Mouse (Mus musculus) retina, embryonic 14.5 days (tissue): Measurements from ENCODE around the gene Trhr2.

Source experiments
- DNase-seq: peaks from one replicate; pipeline ENCODE4 v3.0.0-alpha.2; 2015; ENCODE audit warnings: low spot score

Trhr2 gene

DNA sequence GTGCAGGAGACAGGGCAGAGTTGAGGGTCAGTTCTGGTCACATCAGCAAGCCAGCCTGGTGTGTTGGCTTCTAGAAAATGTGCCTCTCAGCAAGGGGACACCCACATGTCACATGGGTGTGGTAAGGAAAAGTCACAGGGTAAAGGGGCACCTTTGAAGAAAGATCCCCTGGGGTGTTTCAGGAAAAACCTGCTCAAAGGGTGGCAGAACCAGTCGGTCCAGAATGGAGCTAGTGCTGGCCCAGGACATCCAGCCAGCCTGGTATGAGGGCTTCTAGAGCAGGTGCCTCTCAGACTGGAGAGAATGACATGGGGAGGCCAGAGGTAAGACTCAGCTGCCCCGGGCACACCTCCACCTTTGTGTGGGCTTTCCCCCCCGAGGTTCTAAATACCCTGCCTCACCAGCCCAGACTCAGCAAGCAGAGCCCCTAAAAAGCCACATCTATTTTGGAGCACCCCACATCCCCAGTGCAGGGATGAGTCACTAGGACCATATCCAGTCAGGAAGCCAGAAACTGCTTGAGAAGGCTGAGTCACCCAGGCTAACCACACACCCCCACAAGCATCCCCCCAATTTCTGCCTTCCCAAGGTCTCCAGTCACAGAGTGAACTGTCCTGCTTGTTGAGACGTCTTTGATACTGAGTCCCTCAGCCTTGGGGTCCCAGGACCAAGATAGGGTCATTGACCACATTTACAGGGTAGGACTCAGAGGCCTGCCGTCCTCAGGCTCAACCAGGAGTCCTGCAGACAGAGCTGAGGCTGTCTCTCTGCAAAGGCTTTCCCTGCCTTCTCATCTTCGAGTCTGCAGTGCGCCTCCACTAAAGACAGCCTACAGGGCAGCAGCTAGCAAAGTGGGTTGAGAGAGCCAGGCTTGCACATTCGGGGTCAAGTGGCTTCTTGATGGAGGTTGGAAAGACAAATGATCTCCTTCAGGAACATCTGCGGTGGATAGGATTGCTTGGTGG, 4.6 kb downstream of the Trhr2 start:
- no peak for DNase-seq

DNA sequence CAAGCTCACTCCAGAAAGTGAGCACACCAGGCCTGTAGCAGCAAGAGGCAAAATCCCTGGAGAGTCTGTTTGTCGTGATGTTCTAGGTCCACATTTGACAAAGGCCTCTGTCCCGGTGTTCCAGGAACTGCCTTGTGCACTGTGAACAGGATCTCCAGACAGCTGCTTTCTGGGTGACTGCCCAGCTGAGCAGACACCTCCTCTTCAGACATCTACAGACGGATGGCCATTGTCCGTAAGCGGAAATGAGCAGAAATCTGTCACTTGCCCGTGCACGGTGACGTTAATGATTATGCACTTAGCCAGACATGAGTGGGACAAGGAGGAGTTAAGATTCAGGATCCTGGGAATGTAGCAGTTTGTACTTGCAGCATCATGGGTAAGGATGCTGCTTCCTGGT, 6.4 kb downstream of the Trhr2 start:
- DNase-seq = no peak

DNA sequence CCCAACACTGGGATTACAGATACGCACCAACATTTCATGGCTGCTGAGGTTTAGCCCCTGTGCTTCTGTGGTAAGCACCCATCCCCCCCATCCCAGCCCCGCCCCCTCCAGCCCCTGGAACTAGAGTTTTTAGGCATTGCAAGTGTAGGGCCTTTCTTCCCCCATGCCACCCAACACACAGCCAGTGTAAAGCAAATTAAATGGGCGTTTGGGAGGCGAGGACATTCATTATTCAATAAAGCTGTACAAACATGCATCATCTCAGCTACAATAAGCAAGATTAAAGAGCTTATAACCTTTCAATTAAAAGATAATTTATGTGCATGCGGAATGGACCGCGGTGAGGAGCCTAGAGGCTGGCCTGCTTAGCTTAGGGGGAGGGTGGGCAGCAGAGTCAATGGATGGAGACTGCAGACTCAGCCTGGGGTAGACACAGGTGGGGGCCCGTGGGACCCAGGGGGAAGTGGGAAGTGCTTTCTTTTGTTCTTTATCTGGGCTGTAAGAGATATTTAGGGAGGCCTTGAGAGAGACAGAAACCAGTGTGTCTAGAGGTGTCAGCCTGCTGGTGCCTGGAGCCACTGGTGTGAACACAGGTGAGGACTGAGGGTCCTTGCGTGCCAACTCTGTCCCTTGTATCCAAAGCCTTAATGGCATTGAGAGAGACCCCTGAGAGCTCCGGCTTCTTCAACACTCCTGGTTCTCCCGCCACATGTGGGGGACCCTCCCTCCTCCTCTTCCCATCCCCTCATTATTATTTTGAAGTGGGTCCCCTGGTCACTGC, 10.0 kb downstream of the Trhr2 start:
- no peak for DNase-seq

DNA sequence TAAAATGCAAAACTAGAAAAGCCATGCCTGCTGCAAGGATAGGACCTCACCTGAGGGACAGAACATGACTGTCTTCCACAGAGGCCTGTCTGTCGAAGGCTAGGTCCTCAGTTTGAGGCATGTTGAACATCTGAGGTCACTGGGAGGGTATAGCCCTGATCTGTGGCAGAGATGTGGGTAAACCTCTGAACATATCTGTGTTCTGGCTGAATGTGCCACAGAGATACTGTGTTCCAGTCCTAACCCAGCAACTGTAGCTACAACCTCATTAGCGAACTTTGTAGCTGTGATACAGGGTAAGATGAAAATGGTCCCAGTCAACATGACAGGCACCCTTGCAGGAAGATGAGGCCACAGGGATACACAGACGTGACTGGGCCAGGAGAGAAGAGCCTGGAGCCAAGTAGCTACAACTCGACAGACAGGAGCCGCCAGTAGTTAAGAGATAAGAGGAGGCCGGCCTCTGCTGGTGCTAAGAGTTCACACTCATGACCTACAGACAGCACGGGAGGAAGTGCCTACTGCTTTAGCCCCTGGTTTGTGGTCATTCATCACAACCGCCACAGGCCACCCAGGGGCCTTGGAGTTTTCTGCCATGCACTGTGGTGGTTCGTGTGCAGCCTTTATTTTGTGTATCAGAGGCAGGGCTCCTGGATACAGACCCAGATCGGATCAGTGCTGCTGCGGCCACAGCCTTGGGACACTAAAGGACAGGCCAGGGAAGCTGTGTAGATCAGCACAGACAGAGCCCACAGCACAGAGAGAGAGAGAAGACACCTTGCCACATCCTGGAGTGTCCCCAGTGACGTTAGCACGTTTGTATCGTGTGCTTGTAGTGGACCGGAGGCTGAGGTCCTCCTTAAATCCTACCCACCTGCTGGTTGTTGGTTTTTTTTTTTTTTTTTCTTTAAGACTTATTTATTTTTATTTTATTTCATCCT, 10.9 kb downstream of the Trhr2 start:
- no peak for DNase-seq

DNA sequence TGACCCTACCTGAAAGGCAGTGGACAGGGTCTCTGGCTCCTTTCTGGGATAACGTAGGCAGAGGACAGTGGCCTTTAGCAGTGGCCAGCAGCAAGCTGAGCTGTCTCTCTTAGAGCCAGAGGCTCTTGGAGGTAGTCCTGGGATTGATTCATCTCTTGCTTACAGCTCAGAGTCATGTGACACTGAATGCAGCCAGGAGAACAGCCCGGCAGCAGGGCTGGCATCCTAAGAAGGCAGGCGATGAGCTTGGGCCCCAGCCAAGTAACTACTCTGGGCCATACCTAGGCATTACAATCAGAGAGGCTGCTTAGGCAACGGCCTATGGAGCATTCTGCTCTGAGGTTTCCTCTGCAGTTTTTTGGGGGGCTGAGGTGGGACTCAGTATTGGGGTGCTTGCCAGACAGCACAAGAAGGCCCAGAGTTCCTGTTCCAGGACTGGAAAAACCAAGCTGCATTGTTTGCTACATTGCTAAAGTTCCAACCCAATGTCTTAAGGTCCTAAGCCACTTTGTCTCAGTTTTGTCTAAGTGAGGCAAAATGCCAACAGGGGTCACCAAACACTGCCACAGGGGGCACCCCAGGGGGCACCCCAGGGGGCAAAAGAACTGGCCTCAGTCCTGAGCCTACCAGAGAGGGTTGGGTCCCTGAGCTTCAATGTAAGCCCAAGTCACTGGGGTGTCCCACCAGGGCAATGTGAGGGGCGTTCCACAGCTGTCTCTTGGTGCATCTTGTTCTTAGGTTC, 12.6 kb downstream of the Trhr2 start:
- DNase-seq = no peak

DNA sequence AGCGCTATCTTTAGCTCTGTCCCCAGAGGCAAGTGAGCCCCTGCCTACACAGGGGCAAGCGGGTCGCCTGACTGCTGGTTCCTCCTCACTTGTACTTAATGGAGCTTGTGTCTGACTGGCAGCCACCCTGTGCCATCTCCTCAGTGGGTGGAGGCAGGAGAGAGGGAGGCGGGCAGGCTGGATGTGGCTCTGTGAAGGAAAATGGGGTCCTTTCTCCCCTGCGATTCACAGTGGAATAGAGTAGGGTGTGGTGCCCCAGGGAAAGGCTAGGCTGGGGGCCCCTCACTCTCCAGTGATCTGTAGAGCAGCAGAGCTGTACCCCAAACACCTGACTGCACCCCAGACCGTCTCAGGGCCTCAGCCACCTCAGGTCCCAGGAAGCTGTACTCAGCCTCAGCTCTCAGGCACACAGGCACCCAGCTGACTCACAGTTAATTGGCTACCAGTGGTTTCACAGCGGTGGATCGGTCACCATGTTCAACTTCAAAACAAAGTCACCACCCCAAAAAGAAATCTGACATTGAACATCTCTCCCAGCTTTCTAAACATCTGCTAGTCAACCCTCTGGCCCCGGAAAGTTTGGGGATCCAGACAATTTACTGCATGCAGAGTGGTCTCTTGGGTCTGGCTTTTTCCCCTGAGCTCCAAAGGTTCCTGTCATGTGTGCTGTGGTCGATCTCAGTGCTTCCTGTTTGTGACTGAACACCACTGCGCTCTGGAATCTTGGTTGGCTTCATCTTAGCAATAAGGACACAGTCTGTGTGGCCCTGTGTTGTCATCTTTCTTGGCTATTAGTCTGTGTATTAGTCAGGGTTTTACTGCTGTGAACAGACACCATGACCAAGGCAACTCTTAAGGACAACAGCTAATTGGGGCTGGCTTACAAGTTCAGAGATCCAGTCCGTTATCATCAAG, 15.1 kb downstream of the Trhr2 start:
- no peak for DNase-seq

DNA sequence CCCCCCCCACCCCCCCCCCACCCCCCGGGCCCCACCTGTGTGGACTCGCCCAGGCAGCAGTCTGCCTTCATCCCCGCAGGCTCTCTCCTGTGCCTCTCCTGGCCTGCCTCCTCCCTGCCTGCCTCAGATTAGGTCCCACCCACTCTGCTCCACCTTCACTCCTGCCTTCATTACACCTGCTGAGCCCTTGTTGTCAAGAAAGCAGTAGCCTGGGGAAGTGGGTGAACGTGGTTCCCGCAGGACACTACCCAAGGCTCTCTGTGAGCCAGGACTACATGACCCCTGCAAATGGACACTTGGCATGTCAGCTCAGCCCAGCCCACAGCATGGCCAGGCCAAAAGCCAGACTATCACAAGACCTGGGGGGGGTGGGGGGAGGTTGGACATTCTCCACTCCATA, 16.3 kb downstream of the Trhr2 start:
- DNase-seq = no peak

DNA sequence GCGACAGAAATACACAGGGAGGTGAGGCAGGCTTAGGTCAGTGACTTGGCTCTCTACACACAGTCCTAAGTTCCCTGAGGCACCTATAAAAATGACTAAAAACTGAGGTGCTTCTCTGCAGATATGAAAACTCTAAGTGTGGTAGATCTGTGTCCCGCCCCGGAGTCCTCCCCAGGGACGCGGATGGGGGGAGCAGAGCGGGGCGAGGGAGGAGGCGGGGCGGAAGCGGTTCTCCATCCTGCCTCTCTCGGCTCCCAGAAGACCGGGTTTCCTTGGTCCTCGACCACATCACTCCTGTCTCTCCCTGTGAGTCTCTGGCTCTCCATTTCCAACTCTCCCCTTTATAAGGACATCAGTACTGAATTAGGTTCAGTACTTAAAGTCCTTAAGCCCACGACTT, 16.8 kb downstream of the Trhr2 start:
- peak; percentile 42 for DNase-seq

DNA sequence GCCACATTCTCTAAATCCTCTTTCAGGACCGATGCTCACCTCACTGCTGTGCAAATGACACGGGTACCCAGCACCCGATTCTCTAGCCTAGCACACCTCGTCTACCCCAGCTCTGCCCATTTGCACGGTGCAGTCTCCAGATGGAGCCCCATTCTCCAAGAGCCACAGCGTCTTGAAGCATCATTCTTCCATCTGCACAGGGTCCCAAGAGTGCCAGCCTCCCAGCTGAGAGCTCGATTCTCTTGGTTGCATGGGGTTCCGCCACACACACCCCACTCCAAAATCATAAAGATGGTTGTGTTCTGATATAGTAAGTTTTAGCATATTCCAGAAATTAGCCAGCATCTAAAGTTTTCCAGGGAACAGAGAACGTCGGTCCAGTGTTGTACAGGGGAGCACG, 17.2 kb downstream of the Trhr2 start:
- DNase-seq = no peak

DNA sequence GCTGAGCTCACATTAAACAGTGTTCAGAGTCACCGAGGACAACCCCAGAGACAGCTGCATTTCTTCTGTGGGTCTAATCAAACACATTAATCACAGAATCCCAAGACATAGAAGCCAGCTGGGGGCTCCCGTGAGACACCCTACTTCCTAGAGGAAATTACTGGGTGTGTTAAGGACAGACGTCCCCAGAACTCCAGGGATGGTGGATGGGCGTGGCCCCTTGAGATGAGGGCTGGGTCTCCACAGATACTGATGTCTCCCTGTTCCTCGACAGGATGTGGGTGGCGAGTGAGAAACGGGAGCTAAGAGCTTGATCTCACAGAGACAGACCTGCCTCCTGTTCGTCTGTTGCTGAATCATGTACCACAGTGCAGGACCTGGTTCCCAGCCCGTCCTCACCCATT, 17.7 kb downstream of the Trhr2 start:
- DNase-seq = peak; percentile 27

DNA sequence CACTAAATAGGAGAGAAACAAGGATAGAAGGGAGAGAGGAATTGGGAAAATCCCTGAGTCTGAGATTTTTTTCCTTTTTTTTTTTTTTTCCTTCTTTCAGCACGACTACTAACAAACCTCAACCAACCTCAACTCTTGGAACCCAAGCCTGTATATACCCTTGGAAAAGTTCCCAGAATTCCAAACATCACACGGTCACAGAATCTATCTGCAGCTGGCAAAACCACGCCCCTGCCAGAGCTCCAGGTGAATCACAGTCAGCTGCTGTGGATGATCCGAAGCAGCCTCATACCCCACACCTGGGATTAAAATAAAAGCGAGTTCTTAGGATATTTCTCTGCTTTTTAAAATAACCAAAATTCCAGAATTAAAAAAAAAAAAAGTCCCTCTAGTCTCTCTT, 18.2 kb downstream of the Trhr2 start:
- DNase-seq = no peak

DNA sequence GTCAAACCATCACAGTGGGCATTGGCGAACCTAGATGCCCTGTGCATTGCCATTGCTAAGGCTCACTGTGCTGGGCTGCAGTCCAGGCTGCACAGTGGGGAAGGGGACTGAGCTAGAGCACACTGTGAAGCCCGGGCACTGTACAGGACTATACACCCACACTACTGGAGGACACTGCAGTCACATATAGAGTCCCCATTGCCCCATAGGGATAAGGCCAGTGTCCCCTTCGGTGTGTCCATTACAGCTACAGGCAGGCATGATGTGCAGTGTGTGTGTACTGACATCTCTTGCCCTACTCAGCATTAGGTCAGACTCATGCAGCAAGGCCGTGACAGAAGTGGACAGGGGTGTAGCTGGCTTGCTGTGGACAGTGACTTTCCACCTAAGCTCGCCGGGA, 18.8 kb downstream of the Trhr2 start:
- DNase-seq = no peak

DNA sequence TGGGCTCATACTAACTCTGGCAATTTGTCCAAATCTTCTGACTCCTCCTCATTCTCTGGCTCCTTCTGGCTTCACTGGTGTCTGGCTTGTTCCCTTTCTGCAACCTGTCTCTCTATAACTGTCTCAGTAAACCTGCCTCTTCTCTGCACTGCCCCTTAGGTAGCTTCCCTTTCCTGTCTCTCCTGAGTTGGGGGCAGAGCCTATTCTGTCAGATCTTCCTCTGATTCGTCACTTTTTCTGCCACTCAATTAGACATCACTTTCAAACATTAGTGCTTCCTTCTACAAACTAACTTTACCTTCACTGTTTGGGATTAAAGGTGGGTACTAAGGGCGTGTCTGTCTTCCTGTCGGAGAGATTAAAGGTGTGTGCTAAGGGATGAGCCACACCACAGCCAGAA, 19.8 kb downstream of the Trhr2 start:
- DNase-seq = no peak

DNA sequence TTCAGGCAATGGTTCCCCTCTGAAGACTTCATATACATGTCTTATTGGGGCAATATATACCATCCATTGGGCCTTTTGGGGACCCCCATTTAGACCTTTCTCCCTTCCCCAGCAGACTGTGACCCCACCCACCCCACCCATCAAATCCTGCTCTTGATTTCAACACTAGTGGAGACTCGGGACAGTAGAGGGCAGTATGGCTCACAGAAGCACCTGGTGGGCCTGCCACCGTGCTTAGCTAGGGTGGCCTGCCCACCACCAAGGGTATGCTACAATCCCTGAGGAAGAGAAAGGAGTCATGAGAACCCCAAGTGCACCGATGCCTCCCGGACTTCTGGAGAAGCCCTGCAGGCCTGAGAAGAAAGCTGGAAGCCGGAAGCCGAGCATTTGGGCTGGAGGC, 21.7 kb downstream of the Trhr2 start:
- DNase-seq = no peak

DNA sequence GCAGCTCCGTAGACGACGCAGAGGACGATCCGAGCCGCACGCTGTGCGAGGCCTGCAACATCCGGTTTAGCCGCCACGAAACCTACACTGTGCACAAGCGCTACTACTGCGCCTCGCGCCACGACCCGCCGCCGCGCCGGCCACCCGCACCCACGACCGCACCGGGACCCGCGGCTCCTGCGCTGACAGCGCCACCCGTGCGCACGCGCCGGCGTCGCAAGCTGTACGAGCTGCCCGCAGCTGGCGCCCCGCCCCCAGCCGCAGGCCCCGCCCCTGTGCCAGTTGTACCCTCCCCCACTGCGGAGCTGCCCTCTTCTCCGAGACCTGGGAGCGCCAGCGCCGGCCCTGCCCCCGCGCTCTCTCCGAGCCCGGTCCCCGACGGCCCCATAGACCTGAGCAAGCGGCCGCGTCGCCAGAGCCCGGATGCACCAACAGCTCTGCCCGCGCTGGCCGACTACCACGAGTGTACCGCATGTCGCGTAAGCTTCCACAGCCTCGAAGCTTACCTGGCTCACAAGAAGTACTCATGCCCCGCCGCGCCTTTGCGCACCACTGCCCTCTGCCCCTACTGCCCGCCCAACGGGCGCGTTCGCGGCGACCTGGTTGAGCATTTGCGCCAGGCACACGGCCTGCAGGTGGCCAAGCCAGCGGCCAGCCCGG, 24.2 kb downstream of the Trhr2 start:
- DNase-seq = peak; percentile 77

DNA sequence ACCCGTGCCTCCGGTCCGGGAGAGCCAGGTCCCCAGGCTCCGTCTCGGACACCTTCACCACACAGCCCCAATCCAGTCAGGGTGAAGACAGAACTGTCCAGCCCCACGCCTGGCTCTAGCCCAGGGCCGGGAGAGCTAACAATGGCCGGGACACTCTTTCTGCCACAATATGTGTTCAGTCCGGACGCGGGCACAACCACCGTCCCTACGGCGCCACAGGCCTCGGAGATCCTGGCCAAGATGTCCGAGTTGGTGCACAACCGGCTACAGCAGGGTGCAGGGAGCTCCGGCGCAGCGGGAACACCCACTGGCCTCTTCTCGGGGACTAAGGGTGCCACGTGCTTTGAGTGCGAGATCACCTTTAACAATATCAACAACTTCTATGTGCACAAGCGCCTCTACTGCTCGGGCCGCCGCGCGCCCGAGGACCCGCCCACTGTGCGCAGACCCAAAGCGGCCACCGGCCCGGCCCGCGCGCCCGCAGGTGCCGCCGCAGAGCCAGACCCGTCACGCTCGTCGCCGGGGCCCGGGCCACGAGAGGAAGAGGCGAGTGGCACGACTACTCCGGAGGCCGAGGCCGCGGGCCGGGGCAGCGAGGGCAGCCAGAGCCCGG, 24.8 kb downstream of the Trhr2 start:
- no peak for DNase-seq

DNA sequence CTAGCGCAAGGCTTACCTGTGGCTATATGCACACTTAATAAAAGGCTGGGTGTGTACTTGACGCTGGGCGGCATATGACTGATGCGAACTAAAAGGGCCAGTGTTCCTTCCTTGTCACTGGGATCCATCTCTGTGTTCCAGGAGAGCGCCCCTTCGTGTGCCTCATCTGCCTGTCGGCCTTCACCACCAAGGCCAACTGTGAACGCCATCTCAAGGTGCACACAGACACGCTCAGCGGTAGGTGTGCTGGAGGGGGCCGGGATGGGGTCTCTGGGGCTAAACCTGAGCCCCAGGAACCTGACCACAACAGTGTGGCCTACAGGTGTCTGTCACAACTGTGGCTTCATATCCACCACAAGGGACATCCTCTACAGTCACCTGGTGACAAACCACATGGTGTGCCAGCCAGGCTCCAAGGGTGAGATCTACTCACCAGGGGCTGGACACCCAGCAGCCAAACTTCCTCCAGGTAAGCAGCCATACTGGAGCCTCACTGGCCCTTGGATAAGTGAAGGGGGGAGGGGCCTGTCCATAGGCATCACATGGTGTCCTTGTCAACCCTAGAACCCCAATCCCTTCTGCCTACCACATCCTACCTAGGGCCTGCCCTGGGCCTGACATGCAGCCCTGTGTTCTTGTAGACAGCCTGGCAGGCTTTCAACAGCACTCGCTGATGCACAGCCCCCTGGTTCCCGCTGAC, 25.6 kb downstream of the Trhr2 start:
- DNase-seq = no peak

DNA sequence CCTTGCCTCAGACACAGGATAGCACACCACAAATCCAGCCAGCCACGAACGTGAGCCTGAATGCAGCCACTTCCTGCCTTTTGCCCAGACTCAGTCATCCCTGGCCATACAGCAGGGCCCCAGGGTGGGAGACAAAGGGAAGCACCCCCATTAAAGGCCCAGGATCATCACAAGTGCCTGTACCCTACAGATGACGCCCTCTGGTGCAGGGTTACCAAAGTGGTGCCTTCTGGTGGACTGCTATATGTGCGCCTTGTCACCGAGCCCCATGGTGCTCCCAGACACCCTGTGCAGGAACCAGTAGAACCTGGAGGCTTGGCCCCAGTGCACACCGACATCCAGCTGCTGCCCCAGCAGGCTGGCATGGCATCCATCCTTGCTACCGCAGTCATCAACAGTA, 27.0 kb downstream of the Trhr2 start:
- DNase-seq = no peak
